Comparison of ENCODE assay signal across 11 mouse cellular contexts in genomic region chr1:179548220-179548619, GRCm38 (mm10). TPM values are rescaled to one million over a fixed set of nuclear protein-coding genes. Genes with fewer than 3 reads are reported as not detected.
A peak's percentile ranks its signal among the peaks of the same experiment; 100 is the strongest.
DNase-seq lines count a peak whose midpoint lies in the region; ATAC-seq lines count a peak whose summit lies in the region.
"Had no signal": no experiment of that assay in that cellular context is flagged by ENCODE, and none has a peak within 500 bp of the region (broad histone marks: within the 10 kb centered on the region; RNA-seq: fewer than 3 reads in every experiment).

No protein-coding gene starts in this region.

- peak overlapping the region; percentile 70; the same call in 1 of the 2 replicates for H3K4me2 ChIP-seq in limb, embryonic 13.5 days (replicated peaks)
- peak overlapping the region; percentile 79 for H3K4me2 ChIP-seq in heart, embryonic 14.5 days (ENCODE audit: low read length)
- H3K4me2 ChIP-seq in neural tube, embryonic 12.5 days (replicated peaks) = peak overlapping the region; percentile 86

- 78% methylated on average over 11 of the region's 11 CpGs for WGBS in limb, embryonic 13.5 days
- 77% methylated on average over 11 of the region's 11 CpGs for WGBS in limb, embryonic 10.5 days
- 61% methylated on average over 11 of the region's 11 CpGs for WGBS in heart, embryonic 14.5 days
- WGBS in neural tube, embryonic 12.5 days = 67% methylated on average over 11 of the region's 11 CpGs

- no peak for ATAC-seq in limb, embryonic 13.5 days (ENCODE audit: low FRiP score, low read depth)
- no peak for ATAC-seq in heart, embryonic 14.5 days (ENCODE audit: insufficient number of reproducible peaks, insufficient read depth, low FRiP score, low read depth)
- no peak for ATAC-seq in neural tube, embryonic 12.5 days (ENCODE audit: low FRiP score, low read depth)
- ATAC-seq in frontal cortex, adult (ENCODE audit: low TSS enrichment) = no peak

- peaks cover 26% of the 10 kb centered on the region for H3K4me1 ChIP-seq in limb, embryonic 13.5 days
- H3K4me1 ChIP-seq in limb, embryonic 10.5 days = peaks cover 18% of the 10 kb centered on the region
- H3K4me1 ChIP-seq in heart, embryonic 14.5 days (ENCODE audit: control insufficient read depth in 2 of 2, insufficient read depth in 2 of 2, low read length in 2 of 2) = peaks cover 7 to 32% of the 10 kb centered on the region in 2 experiments
- peaks cover 26% of the 10 kb centered on the region for H3K4me1 ChIP-seq in neural tube, embryonic 12.5 days

- H3K27ac ChIP-seq in limb, embryonic 13.5 days = no peak overlapping the region
- H3K27ac ChIP-seq in limb, embryonic 10.5 days = no peak overlapping the region
- peak overlapping the region; percentile 7 to 91; a peak in 2 of 4 replicates for H3K27ac ChIP-seq in heart, embryonic 14.5 days (replicated peaks in 1 of 2; ENCODE audit: control insufficient read depth in 1 of 2, insufficient read depth in 1 of 2, low read depth in 2 of 2, low read length in 2 of 2)
- H3K27ac ChIP-seq in neural tube, embryonic 12.5 days = no peak overlapping the region

- H3K4me3 ChIP-seq in limb, embryonic 13.5 days = no peak overlapping the region
- no peak overlapping the region for H3K4me3 ChIP-seq in limb, embryonic 10.5 days
- H3K4me3 ChIP-seq in heart, embryonic 14.5 days (ENCODE audit: control insufficient read depth in 1 of 2, insufficient read depth in 1 of 2, low read depth in 1 of 2, low read length in 2 of 2) = peak overlapping the region; percentile 2 to 75; a peak in 2 of 4 replicates
- 0 out of 2 replicates have a peak overlapping the region, but pooled peaks have one; percentile 7 for H3K4me3 ChIP-seq in neural tube, embryonic 12.5 days

- no peaks in the 10 kb centered on the region for H3K36me3 ChIP-seq in limb, embryonic 13.5 days
- 0 out of 2 replicates have a peak, but pooled peaks cover 4% of the 10 kb centered on the region for H3K36me3 ChIP-seq in limb, embryonic 10.5 days
- H3K36me3 ChIP-seq in heart, embryonic 14.5 days (ENCODE audit: control insufficient read depth, insufficient read depth, low read length) = peaks cover 9% of the 10 kb centered on the region
- H3K36me3 ChIP-seq in neural tube, embryonic 12.5 days = no peaks in the 10 kb centered on the region
- H3K36me3 ChIP-seq: lung, embryonic 15.5 days had no signal

- H3K27me3 ChIP-seq in limb, embryonic 13.5 days = no peaks in the 10 kb centered on the region
- H3K27me3 ChIP-seq in limb, embryonic 10.5 days (ENCODE audit: low read depth, poor library complexity, severe bottlenecking) = no peaks in the 10 kb centered on the region
- no peaks in the 10 kb centered on the region for H3K27me3 ChIP-seq in heart, embryonic 14.5 days (ENCODE audit: control insufficient read depth, insufficient read depth, low read length)
- no peaks in the 10 kb centered on the region for H3K27me3 ChIP-seq in neural tube, embryonic 12.5 days (replicated peaks)
- H3K27me3 ChIP-seq: lung, embryonic 15.5 days had no signal

- peak overlapping the region; percentile 43; the same call in 1 of the 2 replicates for H3K9ac ChIP-seq in limb, embryonic 13.5 days
- H3K9ac ChIP-seq in heart, embryonic 14.5 days (ENCODE audit: low read length) = peak overlapping the region; percentile 87; the same call in 1 of the 2 replicates
- H3K9ac ChIP-seq in neural tube, embryonic 12.5 days = 0 out of 2 replicates have a peak overlapping the region, but pooled peaks have one; percentile 17
- H3K9ac ChIP-seq: lung, embryonic 15.5 days had no signal

- H3K9me3 ChIP-seq in limb, embryonic 13.5 days = no peaks in the 10 kb centered on the region
- no peaks in the 10 kb centered on the region for H3K9me3 ChIP-seq in limb, embryonic 10.5 days (replicated peaks)
- no peaks in the 10 kb centered on the region for H3K9me3 ChIP-seq in heart, embryonic 14.5 days (ENCODE audit: control insufficient read depth, low read length)
- no peaks in the 10 kb centered on the region for H3K9me3 ChIP-seq in neural tube, embryonic 12.5 days
- H3K9me3 ChIP-seq: lung, embryonic 15.5 days had no signal

- DNase-seq in cerebellum, adult 11-12 months = peak; percentile 48
- DNase-seq in cerebellum, postnatal 14 days = no peak
- DNase-seq in limb, embryonic 10.5 days (ENCODE audit: low spot score) = no peak
- DNase-seq in Muller cell, postnatal 12 days (ENCODE audit: inconsistent ontology term) = no peak
- DNase-seq: adrenal gland, adult 2 months; kidney, postnatal 10 days had no signal

RNA-seq across cellular contexts. Expression of gene Cnst, which starts 2.0 kb away (rescaled TPM):
- polyA plus RNA-seq in limb, embryonic 13.5 days (2015; fragmentation: Nextera tagmentation; extraction: Ambion mirVana) = 17.9 and 18.6 TPM in 2 replicates
- polyA plus RNA-seq in limb, embryonic 10.5 days (2016; fragmentation: Nextera tagmentation; extraction: Ambion mirVana) = 13.7 and 17.0 TPM in 2 replicates
- polyA plus RNA-seq in heart, embryonic 14.5 days (2014; fragmentation: Nextera tagmentation; extraction: Ambion mirVana) = 17.6 and 18.1 TPM in 2 replicates
- 35.1 and 39.7 TPM in 2 replicates for polyA plus RNA-seq in neural tube, embryonic 12.5 days (2016; fragmentation: Nextera tagmentation; extraction: Ambion mirVana)

RNA-seq across cellular contexts. Expression of gene Tfb2m, which starts 2.2 kb away (rescaled TPM):
- polyA plus RNA-seq in limb, embryonic 13.5 days (2015; fragmentation: Nextera tagmentation; extraction: Ambion mirVana) = 32.0 and 32.9 TPM in 2 replicates
- 24.5 and 25.5 TPM in 2 replicates for polyA plus RNA-seq in limb, embryonic 10.5 days (2016; fragmentation: Nextera tagmentation; extraction: Ambion mirVana)
- 26.6 and 29.0 TPM in 2 replicates for polyA plus RNA-seq in heart, embryonic 14.5 days (2014; fragmentation: Nextera tagmentation; extraction: Ambion mirVana)
- 25.7 and 36.6 TPM in 2 replicates for polyA plus RNA-seq in neural tube, embryonic 12.5 days (2016; fragmentation: Nextera tagmentation; extraction: Ambion mirVana)

RNA-seq across cellular contexts. Expression of gene Smyd3, which starts 30.4 kb away (rescaled TPM):
- polyA plus RNA-seq in limb, embryonic 13.5 days (2015; fragmentation: Nextera tagmentation; extraction: Ambion mirVana) = 21.7 and 22.1 TPM in 2 replicates
- polyA plus RNA-seq in limb, embryonic 10.5 days (2016; fragmentation: Nextera tagmentation; extraction: Ambion mirVana) = 21.1 and 22.3 TPM in 2 replicates
- 11.0 and 11.3 TPM in 2 replicates for polyA plus RNA-seq in heart, embryonic 14.5 days (2014; fragmentation: Nextera tagmentation; extraction: Ambion mirVana)
- polyA plus RNA-seq in neural tube, embryonic 12.5 days (2016; fragmentation: Nextera tagmentation; extraction: Ambion mirVana) = 18.8 and 19.8 TPM in 2 replicates

Comparison
In these comparisons a context has a peak if more than half of its experiments do, and no peak if none do; other contexts are left out.
1. H3K27ac ChIP-seq: peak in heart, embryonic 14.5 days (2 of 2); none in limb, embryonic 13.5 days (single experiment), limb, embryonic 10.5 days (single experiment) and neural tube, embryonic 12.5 days (single experiment).
2. H3K4me3 ChIP-seq: peak in heart, embryonic 14.5 days (2 of 2) and neural tube, embryonic 12.5 days (single experiment); none in limb, embryonic 13.5 days (single experiment) and limb, embryonic 10.5 days (single experiment).
3. H3K9ac ChIP-seq: peak in every context shown above with its lines; median percentile 87 in heart, embryonic 14.5 days; 43 in limb, embryonic 13.5 days; 17 in neural tube, embryonic 12.5 days.
4. Peak in every context shown above with its lines, with median percentiles within 50 percentile points of each other: H3K4me2 ChIP-seq.